Mouse (Mus musculus) ES-Bruce4 (cell line): Measurements from ENCODE around the gene Cfap54.

Source experiments
- CTCF ChIP-seq: IDR thresholded peaks from one replicate; pipeline ENCODE4 v1.8.1; 2011; ENCODE audit warnings: low read depth, low read length
- POLR2A ChIP-seq: IDR thresholded peaks from one replicate; pipeline ENCODE4 v1.8.1; 2011; ENCODE audit warnings: low read length; ENCODE audit not compliant: insufficient read depth

DNA sequence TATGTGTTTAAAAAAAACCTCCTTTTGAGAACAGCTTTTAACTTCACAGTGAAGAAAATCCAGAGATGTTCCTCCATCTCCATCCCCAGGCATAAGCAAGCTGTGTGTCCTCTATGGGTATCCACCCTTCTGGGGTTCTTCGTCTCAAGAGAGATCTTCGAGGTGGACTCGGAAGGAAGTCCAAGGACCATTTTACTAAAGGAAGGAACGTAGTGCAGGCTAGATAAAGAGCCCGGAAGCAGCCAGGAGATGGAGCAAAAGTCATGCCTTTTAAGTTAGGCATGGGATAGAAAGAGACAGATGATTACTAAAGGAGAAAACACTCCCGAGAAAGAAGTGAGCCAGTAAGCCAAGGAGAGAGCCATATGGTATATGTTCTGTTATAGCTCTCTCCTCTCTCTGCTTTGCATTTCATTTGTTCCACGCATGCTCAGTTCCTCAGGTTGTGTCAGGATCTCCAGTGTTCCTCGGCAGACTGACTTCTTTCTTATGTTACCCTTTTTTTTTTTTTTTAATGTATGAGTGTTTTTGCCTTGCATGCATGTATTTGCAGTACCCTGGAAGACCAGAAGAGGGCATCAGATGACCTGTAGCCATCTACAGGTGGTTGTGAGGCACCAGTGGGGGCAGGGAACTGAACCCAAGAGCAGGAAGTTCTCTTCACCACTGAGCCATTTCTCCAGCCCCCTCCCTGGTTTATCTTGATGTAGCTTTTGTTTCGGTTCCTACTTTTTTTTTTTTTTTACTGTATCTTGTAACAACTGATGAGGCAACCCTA, 11.1 kb downstream of the Cfap54 start:
- TF ChIP-seq CTCF (peak; percentile 65), POLR2A (no peak)
